Mouse (Mus musculus): ENCODE results near the gene Sec63. TPM values are rescaled to one million over a fixed set of nuclear protein-coding genes. Genes with fewer than 3 reads are reported as not detected.
A peak's percentile ranks its signal among the peaks of the same experiment; 100 is the strongest.

Gene Sec63
- 17.8 and 19.6 TPM in 2 replicates for polyA plus RNA-seq (2015; fragmentation: Nextera tagmentation; extraction: Ambion mirVana)

- WGBS: under 1% methylated on average over 35 of the region's 81 CpGs
- Histone ChIP-seq H3K36me3 (ENCODE audit: control insufficient read depth, insufficient read depth, low read length) (no peaks in the 10 kb centered on the region), H3K27me3 (ENCODE audit: control insufficient read depth, insufficient read depth, low read depth, low read length) (no peaks in the 10 kb centered on the region), H3K4me3 (ENCODE audit: low read length) (peak within 1 kb of the TSS; percentile 94), H3K27ac (ENCODE audit: low read length) (peak within 1 kb of the TSS; percentile 90), H3K9me3 (ENCODE audit: control insufficient read depth, low read length) (no peaks in the 10 kb centered on the region), H3K4me2 (ENCODE audit: low read depth, low read length) (peak within 1 kb of the TSS; percentile 88), H3K9ac (ENCODE audit: low read length) (peak within 1 kb of the TSS; percentile 97), H3K4me1 (replicated peaks; ENCODE audit: control insufficient read depth, insufficient read depth, low read length) (peaks cover 15% of the 10 kb centered on the region)
- ATAC-seq (ENCODE audit: low read depth): peak; percentile 98
These were observed at the start of gene Sec63 for GRCm38 (mm10) chr10:42760999-42761900. Gene Sec63, plus strand, starts transcription at chr10:42761496.

DNA sequence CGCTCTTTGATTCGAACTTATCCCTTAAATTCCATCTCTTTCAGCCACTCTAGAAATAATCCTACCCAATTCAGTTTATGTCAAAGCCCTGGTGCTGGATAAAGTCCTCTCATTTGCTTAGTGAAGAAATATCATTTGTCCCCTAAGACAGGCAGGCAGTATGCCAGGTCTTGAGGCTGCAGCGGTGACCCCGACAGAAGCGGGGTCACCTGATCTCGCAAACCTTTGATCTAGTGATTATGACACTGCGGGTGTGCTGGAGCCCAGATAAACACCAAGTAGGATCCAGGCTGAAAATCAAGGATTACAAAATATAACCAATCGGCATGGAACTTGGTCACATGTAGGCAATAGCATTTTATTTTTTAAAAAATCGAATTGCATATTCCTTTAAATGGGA lies 46.6 kb upstream of the Sec63 start:
- Histone ChIP-seq H3K4me3 (ENCODE audit: low read length) (no peak overlapping the region), H3K27ac (ENCODE audit: low read length) (no peak overlapping the region), H3K9ac (ENCODE audit: low read length) (no peak overlapping the region), H3K27me3 (ENCODE audit: control insufficient read depth, insufficient read depth, low read depth, low read length) (no peaks in the 10 kb centered on the region; the same call in 1 of the 2 replicates), H3K4me2 (ENCODE audit: low read depth, low read length) (peak overlapping the region; percentile 47; the same call in 1 of the 2 replicates), H3K36me3 (ENCODE audit: control insufficient read depth, insufficient read depth, low read length) (no peaks in the 10 kb centered on the region), H3K9me3 (ENCODE audit: control insufficient read depth, low read length) (no peaks in the 10 kb centered on the region), H3K4me1 (replicated peaks; ENCODE audit: control insufficient read depth, insufficient read depth, low read length) (peaks cover 7% of the 10 kb centered on the region)
- ATAC-seq (ENCODE audit: low read depth): no peak
- 11% methylated on average over 9 of the region's 9 CpGs for WGBS

GRCm38 (mm10) chr10:42715366-42716035 lies 45.8 kb upstream of the Sec63 start:
- Histone ChIP-seq H3K36me3 (ENCODE audit: control insufficient read depth, insufficient read depth, low read length) (no peaks in the 10 kb centered on the region), H3K4me3 (ENCODE audit: low read length) (peak overlapping the region; percentile 15), H3K4me1 (replicated peaks; ENCODE audit: control insufficient read depth, insufficient read depth, low read length) (peaks cover 7% of the 10 kb centered on the region), H3K4me2 (ENCODE audit: low read depth, low read length) (peak overlapping the region; percentile 47), H3K9ac (ENCODE audit: low read length) (no peak overlapping the region), H3K9me3 (ENCODE audit: control insufficient read depth, low read length) (no peaks in the 10 kb centered on the region), H3K27me3 (ENCODE audit: control insufficient read depth, insufficient read depth, low read depth, low read length) (no peaks in the 10 kb centered on the region; the same call in 1 of the 2 replicates), H3K27ac (ENCODE audit: low read length) (no peak overlapping the region)
- 17% methylated on average over 19 of the region's 19 CpGs for WGBS
- ATAC-seq (ENCODE audit: low read depth): peak; percentile 57

GRCm38 (mm10) chr10:42722116-42722515 lies 39.2 kb upstream of the Sec63 start:
- Histone ChIP-seq H3K4me1 (replicated peaks; ENCODE audit: control insufficient read depth, insufficient read depth, low read length) (no peaks in the 10 kb centered on the region), H3K27me3 (ENCODE audit: control insufficient read depth, insufficient read depth, low read depth, low read length) (no peaks in the 10 kb centered on the region), H3K36me3 (ENCODE audit: control insufficient read depth, insufficient read depth, low read length) (no peaks in the 10 kb centered on the region), H3K27ac (ENCODE audit: low read length) (no peak overlapping the region), H3K9me3 (ENCODE audit: control insufficient read depth, low read length) (no peaks in the 10 kb centered on the region), H3K4me3 (ENCODE audit: low read length) (no peak overlapping the region), H3K4me2 (ENCODE audit: low read depth, low read length) (no peak overlapping the region), H3K9ac (ENCODE audit: low read length) (no peak overlapping the region)
- no peak for ATAC-seq (ENCODE audit: low read depth)
- WGBS: 89% methylated on average over 5 of the region's 5 CpGs

DNA sequence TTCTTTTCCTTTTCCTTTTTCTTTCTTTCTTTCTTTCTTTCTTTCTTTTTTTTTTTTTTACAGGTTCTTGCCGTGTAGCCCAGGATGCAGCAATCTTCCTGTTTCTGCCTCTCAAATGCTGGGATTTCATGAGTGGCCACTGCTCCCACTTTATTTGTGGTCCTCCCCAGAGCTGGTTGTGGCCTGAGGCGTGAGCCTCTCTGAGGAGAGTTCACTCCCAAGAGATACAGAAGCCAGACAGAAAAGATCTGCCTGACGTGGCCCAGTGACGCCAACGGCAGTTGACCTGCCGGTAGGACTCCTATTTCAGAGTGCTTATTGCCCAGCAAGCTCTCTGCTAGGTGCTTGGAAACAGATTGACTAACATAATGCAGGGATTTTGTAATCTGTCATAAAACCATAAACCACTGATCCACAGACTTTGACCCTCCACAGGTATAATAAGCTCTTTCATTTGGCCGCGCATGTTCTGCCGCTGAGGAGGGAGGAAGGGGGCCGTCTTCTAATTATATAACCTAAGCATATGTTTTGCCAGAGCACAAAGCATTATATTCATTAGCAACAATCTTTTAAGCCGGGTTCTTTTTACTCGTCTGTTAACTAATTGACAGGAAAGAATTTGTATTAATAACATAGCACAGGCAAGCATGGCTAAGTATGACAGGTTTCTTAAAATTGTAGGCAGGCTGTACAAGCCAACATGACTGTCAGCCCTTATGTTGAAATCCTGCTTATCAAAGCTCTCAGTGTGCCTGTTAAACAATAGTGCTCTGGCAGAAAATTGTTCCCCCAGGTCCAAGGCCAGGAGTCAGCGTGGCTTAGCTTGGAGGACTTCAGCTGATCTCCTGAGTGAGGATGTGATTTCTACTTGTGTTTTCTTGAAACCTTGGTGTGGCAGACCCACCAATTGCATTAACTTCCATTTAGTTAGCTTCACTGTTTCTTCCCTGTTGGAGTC lies 37.7 kb upstream of the Sec63 start:
- Histone ChIP-seq H3K27ac (ENCODE audit: low read length) (no peak overlapping the region), H3K4me3 (ENCODE audit: low read length) (no peak overlapping the region), H3K4me1 (replicated peaks; ENCODE audit: control insufficient read depth, insufficient read depth, low read length) (no peaks in the 10 kb centered on the region), H3K27me3 (ENCODE audit: control insufficient read depth, insufficient read depth, low read depth, low read length) (no peaks in the 10 kb centered on the region), H3K4me2 (ENCODE audit: low read depth, low read length) (no peak overlapping the region), H3K9ac (ENCODE audit: low read length) (no peak overlapping the region), H3K9me3 (ENCODE audit: control insufficient read depth, low read length) (no peaks in the 10 kb centered on the region), H3K36me3 (ENCODE audit: control insufficient read depth, insufficient read depth, low read length) (no peaks in the 10 kb centered on the region)
- no peak for ATAC-seq (ENCODE audit: low read depth)
- WGBS: 80% methylated on average over 13 of the region's 13 CpGs

DNA sequence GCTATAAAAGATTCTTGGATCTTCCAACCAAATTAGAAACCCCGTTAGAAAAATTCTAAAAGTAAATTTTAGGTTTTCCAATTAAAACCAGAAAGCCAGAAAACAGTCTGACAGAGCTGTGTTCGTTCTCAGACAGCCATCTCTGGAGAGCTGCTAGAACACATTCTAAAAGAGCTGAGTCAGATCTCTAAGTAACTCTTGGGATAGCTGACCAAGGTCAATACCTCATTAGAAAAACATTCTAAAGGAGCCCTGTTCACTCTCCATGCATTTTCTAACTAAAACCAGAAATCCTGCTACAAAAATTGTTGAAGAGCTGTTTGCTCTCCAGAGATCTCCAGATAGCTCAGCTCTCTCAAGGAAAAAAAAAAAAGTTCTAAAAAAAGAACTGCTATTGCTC lies 31.7 kb upstream of the Sec63 start:
- Histone ChIP-seq H3K4me1 (replicated peaks; ENCODE audit: control insufficient read depth, insufficient read depth, low read length) (no peaks in the 10 kb centered on the region), H3K4me2 (ENCODE audit: low read depth, low read length) (no peak overlapping the region), H3K4me3 (ENCODE audit: low read length) (no peak overlapping the region), H3K27me3 (ENCODE audit: control insufficient read depth, insufficient read depth, low read depth, low read length) (no peaks in the 10 kb centered on the region), H3K9me3 (ENCODE audit: control insufficient read depth, low read length) (no peaks in the 10 kb centered on the region), H3K9ac (ENCODE audit: low read length) (no peak overlapping the region), H3K27ac (ENCODE audit: low read length) (no peak overlapping the region), H3K36me3 (ENCODE audit: control insufficient read depth, insufficient read depth, low read length) (no peaks in the 10 kb centered on the region)
- WGBS: 68% methylated on average over 2 of the region's 2 CpGs
- no peak for ATAC-seq (ENCODE audit: low read depth)

DNA sequence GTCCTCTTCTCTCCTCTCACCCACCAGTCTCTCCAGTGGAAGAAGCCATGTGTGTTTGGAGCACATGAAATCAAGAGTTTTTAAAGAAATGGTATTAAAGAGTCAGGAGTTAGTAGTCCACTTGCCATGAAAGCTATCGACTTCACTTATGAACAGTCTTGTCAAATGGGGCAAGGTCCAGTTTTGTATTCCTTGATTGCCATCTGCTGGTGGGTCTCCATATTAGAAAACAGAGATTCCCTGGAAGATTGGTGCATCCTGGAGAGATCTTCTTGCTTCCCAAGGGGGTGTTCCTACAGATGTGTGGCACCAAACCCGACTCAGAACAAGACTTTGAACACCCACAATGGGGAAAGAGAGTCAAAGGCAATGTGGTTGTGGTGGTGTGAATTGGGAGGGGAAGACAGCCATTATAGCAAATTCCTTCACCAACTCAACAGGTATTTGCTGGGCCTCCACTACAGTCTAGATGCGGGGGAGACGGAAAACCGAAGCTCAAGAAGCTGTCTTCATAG lies 26.7 kb upstream of the Sec63 start:
- WGBS: 52% methylated on average over 5 of the region's 5 CpGs
- H3K27me3 ChIP-seq (ENCODE audit: control insufficient read depth, insufficient read depth, low read depth, low read length): no peaks in the 10 kb centered on the region
- ATAC-seq (ENCODE audit: low read depth): no peak

DNA sequence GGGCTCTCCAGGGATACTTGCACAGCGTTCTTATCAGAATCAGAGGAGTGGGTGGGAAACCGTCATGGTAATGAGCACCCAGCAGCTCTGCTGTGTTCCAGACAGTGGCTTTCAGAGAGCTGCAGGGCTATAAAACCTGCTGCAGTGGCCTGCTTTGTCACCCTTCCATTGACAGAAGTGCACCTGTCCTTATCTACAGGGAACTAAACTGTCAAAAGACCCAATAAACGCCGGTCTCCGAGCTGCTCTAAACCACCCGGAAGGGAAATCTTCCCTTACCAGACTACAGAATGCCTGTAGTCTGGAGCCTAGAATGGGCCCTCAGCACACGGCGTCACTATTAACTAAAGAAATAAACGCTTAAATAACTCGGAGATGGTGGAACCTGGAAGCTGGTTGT lies 9.5 kb upstream of the Sec63 start:
- 56% methylated on average over 10 of the region's 10 CpGs for WGBS
- Histone ChIP-seq H3K4me2 (ENCODE audit: low read depth, low read length) (no peak overlapping the region), H3K27ac (ENCODE audit: low read length) (no peak overlapping the region), H3K4me1 (replicated peaks; ENCODE audit: control insufficient read depth, insufficient read depth, low read length) (no peaks in the 10 kb centered on the region), H3K9ac (ENCODE audit: low read length) (no peak overlapping the region), H3K27me3 (ENCODE audit: control insufficient read depth, insufficient read depth, low read depth, low read length) (no peaks in the 10 kb centered on the region), H3K4me3 (ENCODE audit: low read length) (no peak overlapping the region), H3K9me3 (ENCODE audit: control insufficient read depth, low read length) (no peaks in the 10 kb centered on the region), H3K36me3 (ENCODE audit: control insufficient read depth, insufficient read depth, low read length) (no peaks in the 10 kb centered on the region)
- ATAC-seq (ENCODE audit: low read depth): no peak

More for the DNA sequence above, 26.7 kb upstream of the Sec63 start:
- no peak overlapping the region for H3K4me2 ChIP-seq (ENCODE audit: low read depth, low read length)
- H3K9me3 ChIP-seq (ENCODE audit: control insufficient read depth, low read length): no peaks in the 10 kb centered on the region
- H3K9ac ChIP-seq (ENCODE audit: low read length): no peak overlapping the region
- no peaks in the 10 kb centered on the region for H3K36me3 ChIP-seq (ENCODE audit: control insufficient read depth, insufficient read depth, low read length)
- H3K4me1 ChIP-seq (replicated peaks; ENCODE audit: control insufficient read depth, insufficient read depth, low read length): no peaks in the 10 kb centered on the region
- no peak overlapping the region for H3K27ac ChIP-seq (ENCODE audit: low read length)
- H3K4me3 ChIP-seq (ENCODE audit: low read length): no peak overlapping the region

Measured in lung, embryonic 16.5 days (tissue).